Mouse (Mus musculus): ENCODE data around the gene Ism1.
A peak's percentile ranks its signal among the peaks of the same experiment; 100 is the strongest.

Ism1 gene

GRCm38 (mm10) chr2:139677809-139678274 lies at the start of gene Ism1:
TSS of gene Ism1 (plus strand) at chr2:139678178.
- DNase-seq (ENCODE audit: low spot score) = peak; percentile 26

GRCm38 (mm10) chr2:139628731-139629130 lies 49.2 kb upstream of the Ism1 start:
- no peak for DNase-seq (ENCODE audit: low spot score)

DNA sequence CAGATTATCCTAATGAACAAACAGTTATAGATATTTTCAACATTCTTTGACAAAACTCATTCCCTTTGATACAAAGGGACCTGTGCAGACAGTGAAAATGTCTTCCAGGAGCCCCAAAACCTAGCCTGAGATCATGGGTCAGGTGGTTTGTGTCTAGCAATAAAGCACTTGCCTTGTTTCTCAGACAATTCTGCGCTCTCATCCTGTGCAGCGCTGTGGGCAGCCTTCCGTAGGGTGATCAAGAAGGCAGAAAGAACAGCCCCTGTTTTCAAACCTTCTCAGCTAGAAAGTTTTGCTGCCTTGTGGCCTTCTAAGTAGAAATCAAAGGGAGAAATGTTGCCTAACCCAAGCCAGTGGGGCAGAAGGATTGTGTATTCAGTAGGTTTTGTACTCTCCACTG lies 48.3 kb upstream of the Ism1 start:
- DNase-seq (ENCODE audit: low spot score) = no peak

- no peak for DNase-seq (ENCODE audit: low spot score)
Observed at GRCm38 (mm10) chr2:139634506-139634905, 43.5 kb upstream of the Ism1 start.

DNA sequence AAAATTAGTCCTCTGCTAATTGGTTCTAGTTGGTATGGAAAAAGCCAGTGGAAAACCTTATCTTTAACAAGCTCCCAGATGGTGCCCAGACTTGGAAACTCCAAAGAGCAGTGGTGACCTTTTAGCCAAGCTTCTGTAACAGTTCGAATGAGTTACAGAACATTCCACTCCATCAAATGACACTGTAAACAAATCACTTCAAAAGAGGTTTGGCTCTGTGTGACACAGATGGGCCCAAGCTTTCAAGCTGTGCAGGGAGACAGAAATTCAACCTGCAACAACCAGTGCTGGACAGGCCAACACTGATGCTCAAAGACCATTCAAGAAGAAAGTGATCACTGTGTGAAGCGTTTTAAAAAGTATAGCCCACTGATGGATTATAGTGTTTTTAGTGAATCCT lies 40.1 kb upstream of the Ism1 start:
- DNase-seq (ENCODE audit: low spot score) = no peak

DNA sequence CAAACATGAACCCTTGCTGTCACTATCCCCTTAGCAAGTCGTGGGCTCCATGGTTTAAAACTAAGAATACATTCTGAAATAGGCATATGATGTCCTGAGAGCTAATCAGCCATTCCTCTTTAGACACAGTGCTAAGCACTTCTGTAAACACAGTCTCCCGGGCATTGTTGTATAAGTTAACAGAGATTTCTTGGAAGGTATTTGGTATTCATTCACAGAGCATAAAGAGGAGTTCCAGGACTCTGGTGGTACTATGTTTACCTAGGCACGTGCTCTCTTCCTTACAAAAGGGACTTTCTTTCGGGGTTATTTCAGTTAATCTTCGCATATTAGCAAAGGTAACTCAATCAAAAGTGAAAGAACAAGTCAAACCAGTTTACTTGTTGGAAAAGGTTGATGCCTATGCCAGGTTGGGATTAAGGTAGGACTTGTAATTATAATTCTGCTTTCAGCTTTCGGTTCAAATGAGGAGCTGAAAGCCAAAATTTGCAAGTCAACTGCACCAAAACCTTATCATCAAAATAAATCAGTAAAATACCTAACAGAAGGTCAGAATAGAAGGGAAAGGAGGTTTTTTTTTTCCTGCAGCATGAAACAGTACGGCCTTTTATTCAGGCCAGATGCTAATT lies 36.1 kb upstream of the Ism1 start:
- no peak for DNase-seq (ENCODE audit: low spot score)

DNA sequence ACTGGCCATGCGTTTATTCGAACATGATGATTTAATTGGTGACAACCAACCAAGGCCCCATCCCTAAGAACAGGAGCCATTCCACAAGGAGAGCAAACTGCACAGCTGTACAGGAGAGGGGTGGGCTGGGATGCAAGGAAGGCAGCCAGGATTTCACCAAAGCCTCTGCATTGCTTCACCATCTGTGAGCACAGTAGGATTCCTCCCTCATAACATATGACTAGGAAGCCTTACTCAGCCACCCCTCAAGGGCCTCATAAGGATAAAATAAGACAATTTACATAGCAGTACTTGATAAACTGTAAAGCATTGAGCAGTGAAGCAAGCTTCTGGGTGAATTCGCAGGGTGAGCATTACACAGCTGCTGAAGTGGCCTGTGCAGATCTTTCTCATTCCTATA lies 28.5 kb upstream of the Ism1 start:
- no peak for DNase-seq (ENCODE audit: low spot score)

DNA sequence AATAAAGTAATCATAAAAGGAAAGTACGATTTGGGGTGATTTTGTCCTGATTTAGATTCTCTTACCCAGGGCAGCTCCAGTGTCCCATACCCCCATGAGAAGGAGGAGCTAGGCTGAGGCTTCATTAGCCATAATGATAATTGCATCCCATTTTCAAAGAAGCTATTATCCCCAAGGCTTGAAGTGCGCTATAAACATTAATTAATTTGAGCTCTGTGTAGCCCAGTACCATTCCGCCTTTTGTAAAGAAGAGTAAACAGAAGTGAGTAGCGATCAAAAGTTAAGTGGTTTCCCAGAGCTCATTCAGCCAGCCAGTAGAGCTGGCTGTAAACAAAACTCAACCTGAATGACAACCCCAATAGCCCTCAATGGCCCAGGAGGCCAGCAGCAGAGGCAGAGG lies 21.2 kb upstream of the Ism1 start:
- no peak for DNase-seq (ENCODE audit: low spot score)

GRCm38 (mm10) chr2:139671838-139672237 lies 6.1 kb upstream of the Ism1 start:
- DNase-seq (ENCODE audit: low spot score) = no peak

DNA sequence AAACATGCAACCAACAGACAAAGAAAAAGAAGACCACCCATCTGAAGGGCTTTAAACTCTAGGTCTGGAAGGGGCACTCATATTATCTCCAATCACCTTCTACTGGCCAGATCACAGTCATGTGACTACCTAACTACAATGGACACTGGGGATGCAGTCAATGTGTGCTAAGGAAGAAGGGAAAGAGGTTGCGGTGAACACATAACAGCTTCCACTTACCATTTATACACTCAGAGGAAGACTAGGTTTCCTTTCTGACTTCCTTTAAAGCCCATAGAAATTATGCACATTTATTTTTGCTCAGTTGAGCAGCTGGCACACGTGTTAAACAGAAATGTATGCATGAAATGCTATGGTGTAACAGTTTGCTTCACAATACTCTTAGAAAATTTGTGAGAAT lies 5.6 kb upstream of the Ism1 start:
- DNase-seq (ENCODE audit: low spot score) = no peak

DNA sequence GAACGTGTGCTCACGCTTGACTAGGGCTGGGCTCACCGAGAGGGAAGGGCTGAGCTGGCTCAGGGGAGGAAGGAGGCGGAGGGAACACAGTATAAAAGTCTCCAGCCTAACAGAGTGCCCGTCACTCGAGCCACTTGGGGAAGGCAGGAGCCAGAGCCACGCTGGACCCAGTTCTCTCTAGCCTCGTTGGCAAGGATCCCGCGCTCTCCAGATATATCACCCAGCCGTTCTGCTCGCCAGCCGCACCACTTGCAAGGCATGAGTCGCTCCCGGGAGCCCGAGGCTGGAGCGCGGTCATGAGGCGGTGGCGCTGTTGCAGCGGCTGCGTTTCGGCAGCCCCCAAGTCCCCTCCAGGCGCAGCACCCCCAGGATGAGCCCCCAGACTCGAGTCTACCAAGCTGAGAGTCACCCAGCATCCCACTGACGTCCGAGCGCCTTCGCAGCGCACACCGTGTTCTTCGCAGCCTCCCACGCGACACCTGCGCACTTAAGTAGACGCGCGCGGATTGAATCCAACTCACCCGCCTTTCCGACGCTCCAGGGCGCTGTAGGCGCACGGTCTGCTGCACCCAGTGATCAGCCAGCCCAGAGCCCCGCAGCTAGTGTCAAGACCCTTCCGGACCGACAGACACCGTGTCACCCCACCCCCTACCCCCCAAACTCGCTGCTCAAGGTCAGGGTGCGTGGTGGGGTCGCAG lies 764 bp upstream of the Ism1 start:
- peak; percentile 55 for DNase-seq (ENCODE audit: low spot score)

DNA sequence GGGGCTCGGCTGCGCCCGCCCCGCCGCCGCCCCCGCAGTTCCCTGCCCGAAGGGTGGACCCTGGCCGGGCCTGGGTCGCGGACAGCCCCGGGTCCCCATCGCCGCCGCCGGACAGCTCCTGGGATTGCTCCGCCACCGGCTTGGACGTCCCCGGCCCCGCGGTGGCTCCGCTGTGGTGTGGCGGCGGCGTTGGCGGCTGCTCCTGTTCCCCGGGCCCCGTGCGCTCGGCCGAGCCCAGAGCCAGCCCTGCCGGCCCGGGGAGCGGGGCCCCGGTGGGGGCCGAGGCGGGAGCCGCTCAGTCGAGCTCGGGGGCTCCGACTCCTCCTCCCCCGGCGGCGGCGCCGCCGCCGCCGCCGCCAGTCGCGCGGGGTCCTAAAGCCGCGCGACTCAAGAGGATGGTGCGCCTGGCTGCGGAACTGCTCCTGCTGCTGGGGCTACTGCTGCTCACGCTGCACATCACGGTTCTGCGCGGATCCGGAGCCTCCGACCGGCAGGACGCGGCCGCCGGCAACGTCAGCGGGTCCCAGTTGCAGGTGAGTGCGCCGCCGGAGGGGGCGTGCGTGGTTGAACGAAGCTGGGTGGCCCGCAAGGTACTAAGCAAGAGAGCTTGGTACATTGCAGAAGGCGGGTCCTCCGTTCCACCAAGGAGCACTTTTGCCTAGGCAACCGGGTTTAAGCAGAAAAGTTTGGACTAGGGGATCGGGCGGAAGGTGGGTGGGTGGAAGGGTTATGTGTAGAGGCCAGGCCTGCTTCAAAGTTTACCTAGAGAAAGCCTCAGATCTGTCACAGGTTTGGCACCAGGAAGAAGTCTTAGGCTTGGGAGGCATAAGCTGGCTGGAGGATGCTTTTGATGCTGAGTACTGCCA lies 530 bp downstream of the Ism1 start:
- DNase-seq (ENCODE audit: low spot score) = peak; percentile 21

GRCm38 (mm10) chr2:139682540-139682939 lies 4.6 kb downstream of the Ism1 start:
- no peak for DNase-seq (ENCODE audit: low spot score)

DNA sequence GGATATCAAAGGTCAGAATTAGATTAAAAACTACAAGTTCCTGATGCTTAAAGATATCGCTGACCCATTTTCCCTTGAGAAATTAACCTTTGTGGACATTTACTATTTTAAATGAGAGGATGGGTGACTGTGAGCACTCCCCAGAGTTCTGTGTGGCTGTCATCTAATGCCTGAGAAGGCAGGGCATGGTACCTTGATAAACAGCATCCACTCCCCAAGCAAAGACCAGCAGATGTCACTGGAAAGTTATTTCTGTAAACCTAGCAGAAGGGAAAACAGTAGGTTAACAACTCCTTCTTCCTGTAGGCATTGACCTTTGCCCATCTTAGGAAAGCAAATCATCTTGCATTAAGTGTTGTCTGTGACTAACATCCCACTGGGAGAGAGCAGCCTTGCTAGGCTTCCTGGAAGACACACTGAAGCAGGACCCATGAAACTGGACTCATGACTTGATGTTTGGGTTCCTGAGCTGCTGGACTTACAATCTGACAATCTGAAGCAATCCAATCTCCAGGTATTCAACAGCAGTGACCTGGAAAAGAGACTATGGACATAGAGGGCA lies 11.5 kb downstream of the Ism1 start:
- DNase-seq (ENCODE audit: low spot score) = no peak

GRCm38 (mm10) chr2:139693521-139693920 lies 15.5 kb downstream of the Ism1 start:
- DNase-seq (ENCODE audit: low spot score) = no peak

DNA sequence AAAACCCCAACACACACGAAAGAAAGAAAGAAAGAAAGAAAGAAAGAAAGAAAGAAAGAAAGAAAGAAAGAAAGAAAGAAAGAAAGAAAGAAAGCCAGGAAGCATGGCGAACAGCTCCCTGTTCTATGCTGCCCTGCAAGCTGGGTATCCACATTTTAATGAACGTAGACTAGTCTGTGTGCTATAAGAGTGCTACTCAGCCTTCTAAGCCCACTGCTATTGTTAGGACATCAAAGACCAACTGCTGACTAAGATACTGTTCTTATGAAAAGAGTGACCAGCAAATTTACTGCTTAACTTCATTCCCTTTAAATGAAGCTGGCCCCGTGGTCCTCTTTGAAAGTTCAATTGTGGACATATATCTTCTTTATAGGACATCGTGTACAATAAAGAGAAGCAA lies 16.7 kb downstream of the Ism1 start:
- no peak for DNase-seq (ENCODE audit: low spot score)

GRCm38 (mm10) chr2:139696578-139696977 lies 18.6 kb downstream of the Ism1 start:
- DNase-seq (ENCODE audit: low spot score) = no peak

DNA sequence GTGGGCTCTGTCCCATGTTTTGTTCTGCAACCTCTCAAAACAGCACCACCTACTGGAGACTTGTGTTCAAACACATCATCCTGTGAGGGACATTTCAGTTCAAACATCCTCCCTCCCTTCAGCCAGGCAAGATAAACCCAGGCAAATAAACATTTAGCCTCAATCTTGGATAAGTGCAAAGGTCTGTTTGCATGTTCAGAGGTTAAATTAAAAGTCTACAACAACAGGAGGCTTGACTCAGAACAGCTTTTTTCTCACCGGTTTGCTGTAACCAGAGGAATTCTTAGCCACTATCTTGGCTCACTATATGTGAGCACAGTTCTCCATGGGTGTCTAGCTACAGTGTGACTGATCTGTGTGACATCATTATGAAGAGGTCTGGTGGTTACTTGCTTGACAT lies 22.6 kb downstream of the Ism1 start:
- DNase-seq (ENCODE audit: low spot score) = no peak

- no peak for DNase-seq (ENCODE audit: low spot score)
Observed at GRCm38 (mm10) chr2:139704951-139705350, 27.0 kb downstream of the Ism1 start.

GRCm38 (mm10) chr2:139708194-139708899 lies 30.4 kb downstream of the Ism1 start:
- no peak for DNase-seq (ENCODE audit: low spot score)

GRCm38 (mm10) chr2:139711640-139712039 lies 33.7 kb downstream of the Ism1 start:
- no peak for DNase-seq (ENCODE audit: low spot score)

DNA sequence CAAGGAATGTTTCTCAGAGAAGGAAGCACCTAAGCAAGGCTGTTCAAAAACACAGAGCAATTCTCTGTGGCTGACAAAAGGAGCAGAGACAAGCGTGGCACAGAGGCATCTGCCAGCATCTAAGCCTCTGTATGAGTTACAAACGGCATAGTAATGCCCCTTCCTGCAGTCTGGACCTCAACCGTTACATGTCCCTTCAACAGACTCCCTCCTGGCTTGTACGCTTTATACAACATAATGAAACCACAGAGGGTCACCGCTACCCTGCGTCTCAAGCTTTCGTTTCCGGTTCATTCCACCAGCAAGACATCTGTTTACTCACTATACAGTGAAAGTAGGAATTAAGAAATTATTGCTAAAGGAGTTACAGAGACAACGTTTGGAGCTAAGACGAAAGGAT lies 34.1 kb downstream of the Ism1 start:
- DNase-seq (ENCODE audit: low spot score) = no peak

Data from urinary bladder, postnatal 25 days (tissue).